22 mouse cellular contexts compared by ENCODE assay signal in genomic region chrX:106628514-106628913, GRCm38 (mm10). TPM values are rescaled to one million over a fixed set of nuclear protein-coding genes. Genes with fewer than 3 reads are reported as not detected.
A peak's percentile ranks its signal among the peaks of the same experiment; 100 is the strongest.
DNase-seq lines count a peak whose midpoint lies in the region; ATAC-seq lines count a peak whose summit lies in the region.
"Had no signal": no experiment of that assay in that cellular context is flagged by ENCODE, and none has a peak within 500 bp of the region (broad histone marks: within the 10 kb centered on the region; RNA-seq: fewer than 3 reads in every experiment).

No protein-coding gene starts in this region.

- DNase-seq in cerebellum, adult 11 months, result no peak
- no peak for DNase-seq in Muller cell, postnatal 12 days (ENCODE audit: inconsistent ontology term)
- no peak for DNase-seq in adrenal gland, postnatal 25 days
- DNase-seq: adrenal gland, adult 8-10 months; cerebellum, adult 2 months; cerebellum, postnatal 14 days; embryo, embryonic 11 days; gastrocnemius, postnatal 14 days; kidney, adult 11 months had no signal

- peak; percentile 42 for ATAC-seq in CD4-positive, CD25-positive, alpha-beta regulatory T cell, adult 4 months
- ATAC-seq in granulocyte monocyte progenitor cell, adult 5-6 weeks (replicated peaks; ENCODE audit: poor library complexity, severe bottlenecking), result peak; percentile 50; the same call in 1 of the 2 replicates
- peak; percentile 76 for ATAC-seq in megakaryocyte, adult 5-6 weeks (ENCODE audit: poor library complexity, severe bottlenecking)
- ATAC-seq: forebrain, embryonic 16.5 days had no signal

RNA-seq across cellular contexts. Expression of gene Cysltr1, which starts 25.0 kb away (rescaled TPM):
- polyA plus RNA-seq in CD4-positive, CD25-positive, alpha-beta regulatory T cell, adult 4 months (2017; shearing (Covaris generic)), result 1 to 10 TPM; 1.5 to 3.0 TPM
- total RNA-seq in granulocyte monocyte progenitor cell, adult 5-6 weeks (2014; fragmentation: Nextera tagmentation), result 1.8 and 2.2 TPM in 2 replicates
- 2.6 and 2.8 TPM in 2 replicates for total RNA-seq in granulocyte monocyte progenitor cell, adult 5-6 weeks (2017)
- 23.1 and 30.4 TPM in 2 replicates for total RNA-seq in megakaryocyte, adult 5-6 weeks (2015)
- total RNA-seq in megakaryocyte, adult 5-6 weeks (2017), result 18.1 and 27.9 TPM in 2 replicates
- total RNA-seq in adrenal gland, postnatal 25 days (2021), result 0.30 and 0.95 TPM in 2 replicates

RNA-seq across cellular contexts. Expression of gene Gm5127, which starts 45.5 kb away (rescaled TPM):
- 1 to 10 TPM; 1.5 to 1.7 TPM for polyA plus RNA-seq in CD4-positive, CD25-positive, alpha-beta regulatory T cell, adult 4 months (2017; shearing (Covaris generic))
- not detected in 2 replicates for total RNA-seq in granulocyte monocyte progenitor cell, adult 5-6 weeks (2014; fragmentation: Nextera tagmentation)
- total RNA-seq in granulocyte monocyte progenitor cell, adult 5-6 weeks (2017), result 0.82 TPM in 1 of 2 replicates, not detected in the other
- total RNA-seq in megakaryocyte, adult 5-6 weeks (2015), result 0.60 TPM in 1 of 2 replicates, not detected in the other
- 0.57 and 0.62 TPM in 2 replicates for total RNA-seq in megakaryocyte, adult 5-6 weeks (2017)
- not detected in 2 replicates for total RNA-seq in adrenal gland, postnatal 25 days (2021)
- total RNA-seq: adrenal gland, adult 8-10 months; adrenal gland, postnatal 4 days; common myeloid progenitor, adult 5-6 weeks; gastrocnemius, adult 18-20 months; gastrocnemius, postnatal 14 days; heart, adult 8-10 months; heart, postnatal 25 days had no signal
- polyA plus RNA-seq: gonadal fat pad, adult 2 months; heart, embryonic 12.5 days; heart, embryonic 16.5 days; intestine, embryonic 14.5 days had no signal
